Mouse (Mus musculus): ENCODE results near the gene Bpifb9a.

DNA sequence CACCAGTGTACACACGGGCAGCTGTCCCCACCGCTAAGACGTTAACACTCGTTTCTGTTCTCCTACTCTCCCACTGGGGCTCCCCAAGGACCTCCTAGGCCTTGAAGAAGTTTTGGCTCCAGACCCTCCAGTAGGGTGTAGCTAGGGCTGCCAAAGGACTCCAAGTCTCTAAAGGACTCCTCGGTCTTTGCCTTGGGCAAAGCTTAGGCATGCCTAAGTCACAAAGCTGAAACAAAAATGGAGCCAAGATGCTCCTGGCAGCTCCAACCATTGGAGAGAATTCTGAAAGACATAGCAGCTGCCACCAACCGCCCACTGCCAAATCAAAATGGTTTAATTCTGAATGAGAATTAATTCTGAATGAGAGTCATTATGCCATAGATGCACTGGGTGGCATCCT lies 24.2 kb upstream of the Bpifb9a start:
- TF ChIP-seq CTCF (IDR thresholded peaks at IDR 0.05; ENCODE audit: extremely low read depth, insufficient read length, insufficient replicate concordance, low read depth, low read length) (no peak), POLR2A (IDR thresholded peaks at IDR 0.05; ENCODE audit: low read depth, low read length) (no peak)
